Mouse (Mus musculus) kidney, embryonic 14.5 days (tissue): ENCODE data around the gene Zan. TPM values are rescaled to one million over a fixed set of nuclear protein-coding genes. Genes with fewer than 3 reads are reported as not detected.
"Not testable (repeated sequence)": the region's sequence is repeated elsewhere in the genome, so short reads cannot be mapped to it uniquely, and the experiment has no call there.

Source experiments
- ATAC-seq: fragments of 200-750 bp; cut with Nextera tagmentation; 2 replicates; pipeline ENCODE4 v1.8.0; 2017; ENCODE audit warnings: moderate number of reproducible peaks, mild to moderate bottlenecking, moderate TSS enrichment, moderate library complexity; ENCODE audit not compliant: low FRiP score, low TSS enrichment
- H3K27ac ChIP-seq: fragments of 300-500 bp; sonication (generic); 2 replicates; pipeline ENCODE4 v1.5.1; 2014; ENCODE audit warnings: low read depth, mild to moderate bottlenecking, low read length, moderate library complexity, mixed read lengths
- H3K27me3 ChIP-seq: fragments of 300-500 bp; sonication (generic); 2 replicates; pipeline ENCODE4 v1.6.1; 2014; ENCODE audit warnings: mild to moderate bottlenecking, low read length; ENCODE audit not compliant: control insufficient read depth, insufficient read depth
- H3K36me3 ChIP-seq: fragments of 300-500 bp; sonication (generic); 2 replicates; pipeline ENCODE4 v1.6.1; 2014; ENCODE audit warnings: low read length, mixed read lengths; ENCODE audit not compliant: control insufficient read depth, insufficient read depth
- H3K4me1 ChIP-seq: fragments of 300-500 bp; sonication (generic); 2 replicates; pipeline ENCODE4 v1.6.1; 2014; ENCODE audit warnings: low read length, mixed read lengths; ENCODE audit not compliant: control insufficient read depth, insufficient read depth
- H3K4me2 ChIP-seq: fragments of 300-500 bp; sonication (generic); replicated peaks from 2 replicates; pipeline ENCODE4 v1.6.1; 2014; ENCODE audit warnings: low read depth, mild to moderate bottlenecking, low read length
- H3K4me3 ChIP-seq: fragments of 300-500 bp; sonication (generic); 2 replicates; pipeline ENCODE4 v1.5.1; 2014; ENCODE audit warnings: mild to moderate bottlenecking, low read length
- H3K9ac ChIP-seq: fragments of 300-500 bp; sonication (generic); 2 replicates; pipeline ENCODE4 v1.6.1; 2014; ENCODE audit warnings: low read depth, mild to moderate bottlenecking, low read length, moderate library complexity
- H3K9me3 ChIP-seq: fragments of 300-500 bp; sonication (generic); 2 replicates; pipeline ENCODE4 v1.6.1; 2016; ENCODE audit warnings: low read length; ENCODE audit not compliant: control insufficient read depth
- WGBS: fragments of 180-500 bp; shearing (Covaris S2); extraction: QIAGEN DNeasy Blood & Tissue Kit; methylation state at CpG from one replicate; pipeline ENCODE4 v1.1.7; 2014; 5-methylcytosine and 5-hydroxymethylcytosine counted together
- polyA plus RNA-seq: library from polyadenylated mRNA; unstranded; fragments of >200 nt; fragmentation: Nextera tagmentation; extraction: Ambion mirVana; gene quantifications from 2 replicates; pipeline ENCODE4 v1.2.1, GENCODE M21; 2014

Zan gene
- polyA plus RNA-seq, 1 experiment from 2014 or later: 0.60 TPM

DNA sequence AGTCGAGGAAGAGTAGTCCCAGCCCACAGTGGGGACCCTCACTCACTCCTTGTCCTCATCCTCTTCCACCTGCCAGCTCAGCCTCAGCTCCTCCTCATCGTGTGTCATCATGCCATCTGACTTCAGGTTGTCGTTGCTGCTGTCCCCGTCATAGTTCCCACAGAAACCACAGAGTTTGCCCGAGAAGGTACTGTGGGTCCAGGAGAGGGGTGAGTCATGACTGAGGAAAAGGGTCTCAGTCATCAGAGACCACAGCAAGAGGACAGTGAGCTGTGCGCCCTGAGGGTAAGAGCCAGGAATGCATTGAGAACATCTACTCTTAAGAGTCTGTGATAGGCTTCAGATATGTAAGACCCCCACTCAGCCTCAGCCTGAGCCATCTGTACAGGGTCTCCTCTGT, 21.7 kb downstream of the Zan start:
- Histone ChIP-seq H3K9me3 (no peaks in the 10 kb centered on the region), H3K27me3 (no peaks in the 10 kb centered on the region), H3K4me2 (no peak overlapping the region), H3K9ac (no peak overlapping the region), H3K36me3 (no peaks in the 10 kb centered on the region), H3K4me1 (no peaks in the 10 kb centered on the region), H3K4me3 (no peak overlapping the region), H3K27ac (no peak overlapping the region)
- WGBS: 84% methylated on average over 6 of the region's 6 CpGs
- no peak for ATAC-seq

- ATAC-seq: no peak
- Histone ChIP-seq H3K27me3 (no peaks in the 10 kb centered on the region), H3K9ac (no peak overlapping the region), H3K4me2 (no peak overlapping the region), H3K9me3 (no peaks in the 10 kb centered on the region), H3K27ac (no peak overlapping the region), H3K4me1 (no peaks in the 10 kb centered on the region), H3K4me3 (no peak overlapping the region), H3K36me3 (no peaks in the 10 kb centered on the region)
Observed at GRCm38 (mm10) chr5:137445536-137445935, 31.3 kb downstream of the Zan start.

GRCm38 (mm10) chr5:137440216-137440855, 36.5 kb downstream of the Zan start:
- H3K9me3 ChIP-seq: no peaks in the 10 kb centered on the region
- H3K27me3 ChIP-seq: no peaks in the 10 kb centered on the region
- no peak overlapping the region for H3K27ac ChIP-seq
- no peak overlapping the region for H3K4me3 ChIP-seq
- H3K36me3 ChIP-seq: no peaks in the 10 kb centered on the region
- H3K4me1 ChIP-seq: no peaks in the 10 kb centered on the region
- H3K4me2 ChIP-seq: no peak overlapping the region
- no peak overlapping the region for H3K9ac ChIP-seq
- no peak for ATAC-seq
- 83% methylated on average over 11 of the region's 11 CpGs for WGBS

DNA sequence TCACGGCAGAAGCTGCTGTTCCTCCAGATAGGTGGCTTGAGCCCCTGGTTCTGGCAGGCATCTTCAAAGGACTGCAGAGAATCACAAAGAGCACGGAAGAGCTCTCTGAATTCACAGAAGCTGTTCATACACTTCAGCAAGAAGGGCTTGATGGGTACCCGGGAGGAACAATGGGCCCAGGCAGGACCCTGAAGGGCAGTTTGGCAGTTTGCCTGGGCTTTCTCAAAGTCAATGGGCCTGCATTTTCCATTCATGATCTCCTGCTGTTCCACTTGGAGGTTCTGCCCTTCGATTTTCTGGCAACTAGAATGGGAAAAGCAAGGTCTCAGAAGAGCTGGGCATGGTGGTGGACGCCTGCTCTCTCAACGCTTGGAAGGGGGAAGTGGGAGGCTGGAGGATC, 43.0 kb downstream of the Zan start:
- Histone ChIP-seq H3K9ac (no peak overlapping the region), H3K36me3 (no peaks in the 10 kb centered on the region), H3K27ac (no peak overlapping the region), H3K4me3 (no peak overlapping the region), H3K4me1 (no peaks in the 10 kb centered on the region), H3K4me2 (no peak overlapping the region), H3K27me3 (no peaks in the 10 kb centered on the region), H3K9me3 (no peaks in the 10 kb centered on the region)
- WGBS: 74% methylated on average over 6 of the region's 6 CpGs
- ATAC-seq: no peak

DNA sequence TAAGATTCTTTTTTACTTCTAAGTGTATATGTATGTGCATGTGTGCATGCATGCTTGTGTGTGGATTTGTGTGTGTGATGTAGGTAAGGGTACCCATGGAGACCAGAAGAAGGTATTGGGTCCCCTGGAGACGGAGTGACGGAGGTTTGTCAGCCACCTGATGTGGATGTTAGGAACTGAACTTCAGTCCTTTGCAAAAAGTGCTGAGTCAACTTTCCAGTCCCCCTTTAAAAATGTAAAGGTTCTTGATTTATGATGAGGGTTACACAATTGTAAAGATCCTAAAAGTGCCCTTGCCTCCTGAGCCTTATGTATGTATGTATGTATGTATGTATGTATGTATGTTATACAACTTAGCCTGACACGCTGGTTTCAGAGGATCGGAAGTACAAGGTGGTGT, 46.5 kb downstream of the Zan start:
- ATAC-seq: not testable (repeated sequence)
- 82% methylated on average over 4 of the region's 4 CpGs for WGBS

DNA sequence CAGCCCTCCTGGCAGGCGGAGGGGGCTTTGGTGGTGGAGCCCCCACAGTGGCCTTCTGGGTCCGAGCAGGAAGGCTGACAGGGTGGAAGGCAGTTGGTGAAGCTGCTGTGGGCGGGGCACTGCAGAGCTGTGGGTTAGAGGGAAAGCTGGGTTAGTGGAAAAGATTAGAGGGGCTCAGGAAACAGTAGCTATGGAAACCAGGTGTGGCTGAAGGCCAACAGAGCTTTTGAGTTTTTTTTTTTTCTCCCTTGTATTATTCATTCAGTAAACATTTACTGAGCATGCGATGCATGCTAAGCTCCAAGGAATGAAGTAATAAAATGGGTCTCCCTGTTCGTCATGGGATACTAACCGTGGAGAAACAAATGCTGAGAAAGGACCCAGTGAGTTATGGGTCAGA, 51.2 kb downstream of the Zan start:
- no peaks in the 10 kb centered on the region for H3K9me3 ChIP-seq
- no peaks in the 10 kb centered on the region for H3K27me3 ChIP-seq
- no peak overlapping the region for H3K4me2 ChIP-seq
- H3K27ac ChIP-seq: no peak overlapping the region
- 0 out of 2 replicates have a peak, but pooled peaks cover 3% of the 10 kb centered on the region for H3K4me1 ChIP-seq
- 60% methylated on average over 6 of the region's 6 CpGs for WGBS
- H3K9ac ChIP-seq: no peak overlapping the region
- no peak overlapping the region for H3K4me3 ChIP-seq
- ATAC-seq: no peak
- no peaks in the 10 kb centered on the region for H3K36me3 ChIP-seq

More for the DNA sequence above, 46.5 kb downstream of the Zan start:
- H3K4me2 ChIP-seq, H3K4me3 ChIP-seq, H3K9ac ChIP-seq, H3K9me3 ChIP-seq, H3K27ac ChIP-seq, H3K4me1 ChIP-seq, H3K36me3 ChIP-seq, H3K27me3 ChIP-seq: not testable (repeated sequence)

- 90% methylated on average over 4 of the region's 4 CpGs for WGBS
- H3K36me3 ChIP-seq: no peaks in the 10 kb centered on the region
- H3K27me3 ChIP-seq: no peaks in the 10 kb centered on the region
- H3K9me3 ChIP-seq: no peaks in the 10 kb centered on the region
- no peak for ATAC-seq
- H3K4me3 ChIP-seq: no peak overlapping the region
- no peaks in the 10 kb centered on the region for H3K4me1 ChIP-seq
- H3K27ac ChIP-seq: no peak overlapping the region
- H3K9ac ChIP-seq: no peak overlapping the region
- H3K4me2 ChIP-seq: no peak overlapping the region
Observed at GRCm38 (mm10) chr5:137419841-137420240, 57.0 kb downstream of the Zan start.

GRCm38 (mm10) chr5:137419105-137419504, 57.8 kb downstream of the Zan start:
- Histone ChIP-seq H3K4me3 (no peak overlapping the region), H3K9ac (no peak overlapping the region), H3K27ac (no peak overlapping the region), H3K36me3 (no peaks in the 10 kb centered on the region), H3K27me3 (no peaks in the 10 kb centered on the region), H3K4me2 (no peak overlapping the region), H3K9me3 (no peaks in the 10 kb centered on the region), H3K4me1 (no peaks in the 10 kb centered on the region)
- 46% methylated on average over 9 of the region's 9 CpGs for WGBS
- peak; percentile 49; the same call in 1 of the 2 replicates for ATAC-seq

DNA sequence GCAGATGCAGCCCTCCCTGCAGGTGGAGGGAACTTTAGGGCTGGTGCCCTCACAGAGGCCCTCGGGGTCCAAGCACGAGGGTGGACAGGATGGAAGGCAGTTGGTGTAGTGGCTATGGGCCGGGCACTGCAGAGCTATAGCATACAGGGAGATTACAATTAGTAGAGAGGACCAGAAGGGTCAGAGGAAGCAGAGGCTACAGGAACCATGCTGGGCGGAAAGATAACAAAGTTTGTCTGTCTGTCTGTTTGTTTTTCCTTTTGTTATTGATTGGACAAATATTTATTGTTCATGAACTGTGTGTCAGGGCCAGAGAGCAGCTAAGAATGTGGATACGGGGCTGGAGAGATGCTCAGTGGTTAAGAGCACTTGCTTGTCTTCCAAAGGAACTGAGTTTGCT, 62.6 kb downstream of the Zan start:
- Histone ChIP-seq H3K9me3 (no peaks in the 10 kb centered on the region), H3K4me3 (no peak overlapping the region), H3K27ac (no peak overlapping the region), H3K9ac (no peak overlapping the region), H3K4me2 (no peak overlapping the region), H3K36me3 (no peaks in the 10 kb centered on the region), H3K4me1 (no peaks in the 10 kb centered on the region), H3K27me3 (no peaks in the 10 kb centered on the region)
- ATAC-seq: no peak
- 50% methylated on average over 5 of the region's 5 CpGs for WGBS
